Mouse (Mus musculus) E14TG2a.4 (cell line): ENCODE measurements around the gene Opn4.

Source experiments
- CTCF ChIP-seq: conservative IDR thresholded peaks from 2 replicates; pipeline ENCODE4 v1.5.1; 2014; ENCODE audit warnings: low read length
- NANOG ChIP-seq: IDR thresholded peaks from 2 replicates; pipeline ENCODE4 v1.6.1; 2014; ENCODE audit warnings: borderline replicate concordance, low read length, mixed read lengths

GRCm38 (mm10) chr14:34615625-34616024, 15.7 kb upstream of the Opn4 start:
- no peak for TF ChIP-seq CTCF
- no peak for TF ChIP-seq NANOG
